Mouse (Mus musculus) splenic B cell, adult 2 months (primary cell): ENCODE data around the gene Zfhx3.

Experiments used
- DNase-seq: peaks from one replicate; pipeline ENCODE4 v3.0.0-alpha.2; 2011; ENCODE audit warnings: low read depth, low spot score
- H3K27me3 ChIP-seq: 2 replicates; pipeline ENCODE4 v1.6.1; 2012; ENCODE audit warnings: mild to moderate bottlenecking, low read length, moderate library complexity, mixed read lengths; ENCODE audit not compliant: control insufficient read depth, poor library complexity, insufficient read depth, severe bottlenecking
- H3K36me3 ChIP-seq: 2 replicates; pipeline ENCODE4 v1.6.1; 2012; ENCODE audit warnings: mild to moderate bottlenecking, low read length, moderate library complexity, mixed read lengths; ENCODE audit not compliant: control insufficient read depth, poor library complexity, insufficient read depth, severe bottlenecking

Gene Zfhx3

GRCm38 (mm10) chr8:108977693-108978361, 1035.4 kb downstream of the Zfhx3 start:
- H3K27me3 ChIP-seq: no peaks in the 10 kb centered on the region
- H3K36me3 ChIP-seq: no peaks in the 10 kb centered on the region
- DNase-seq: no peak

- no peak for DNase-seq
- H3K27me3 ChIP-seq: no peaks in the 10 kb centered on the region
- H3K36me3 ChIP-seq: no peaks in the 10 kb centered on the region
Observed at GRCm38 (mm10) chr8:108978362-108978750, 1035.9 kb downstream of the Zfhx3 start.

- Histone ChIP-seq H3K27me3 (peaks cover 2% of the 10 kb centered on the region; the same call in 1 of the 2 replicates), H3K36me3 (no peaks in the 10 kb centered on the region)
- no peak for DNase-seq
Observed at GRCm38 (mm10) chr8:108984904-108985303, 1042.5 kb downstream of the Zfhx3 start.

- DNase-seq: no peak
- H3K27me3 ChIP-seq: peaks cover 2% of the 10 kb centered on the region; the same call in 1 of the 2 replicates
- no peaks in the 10 kb centered on the region for H3K36me3 ChIP-seq
Observed at GRCm38 (mm10) chr8:108989841-108990240, 1047.4 kb downstream of the Zfhx3 start.

GRCm38 (mm10) chr8:108990537-108990936, 1048.1 kb downstream of the Zfhx3 start:
- H3K27me3 ChIP-seq: peaks cover 2% of the 10 kb centered on the region; the same call in 1 of the 2 replicates
- no peak for DNase-seq
- no peaks in the 10 kb centered on the region for H3K36me3 ChIP-seq

GRCm38 (mm10) chr8:108991395-108991794, 1049.0 kb downstream of the Zfhx3 start:
- Histone ChIP-seq H3K36me3 (no peaks in the 10 kb centered on the region), H3K27me3 (peaks cover 2% of the 10 kb centered on the region; the same call in 1 of the 2 replicates)
- no peak for DNase-seq

- Histone ChIP-seq H3K27me3 (no peaks in the 10 kb centered on the region), H3K36me3 (no peaks in the 10 kb centered on the region)
- no peak for DNase-seq
Observed at GRCm38 (mm10) chr8:108993718-108994117, 1051.3 kb downstream of the Zfhx3 start.

GRCm38 (mm10) chr8:108994187-108994586, 1051.7 kb downstream of the Zfhx3 start:
- DNase-seq: no peak

GRCm38 (mm10) chr8:108994880-108995279, 1052.4 kb downstream of the Zfhx3 start:
- DNase-seq: no peak
- Histone ChIP-seq H3K27me3 (no peaks in the 10 kb centered on the region), H3K36me3 (no peaks in the 10 kb centered on the region)

More at GRCm38 (mm10) chr8:108994187-108994586, 1051.7 kb downstream of the Zfhx3 start:
- no peaks in the 10 kb centered on the region for H3K27me3 ChIP-seq
- H3K36me3 ChIP-seq: no peaks in the 10 kb centered on the region

- H3K36me3 ChIP-seq: no peaks in the 10 kb centered on the region
- no peaks in the 10 kb centered on the region for H3K27me3 ChIP-seq
- DNase-seq: no peak
Observed at GRCm38 (mm10) chr8:108997334-108997733, 1054.9 kb downstream of the Zfhx3 start.

GRCm38 (mm10) chr8:108999297-109000249, 1057.1 kb downstream of the Zfhx3 start:
- Histone ChIP-seq H3K27me3 (no peaks in the 10 kb centered on the region), H3K36me3 (no peaks in the 10 kb centered on the region)
- no peak for DNase-seq

- H3K27me3 ChIP-seq: no peaks in the 10 kb centered on the region
- no peak for DNase-seq
Observed at GRCm38 (mm10) chr8:109001031-109001430, 1058.6 kb downstream of the Zfhx3 start.

GRCm38 (mm10) chr8:109001923-109002322, 1059.5 kb downstream of the Zfhx3 start:
- DNase-seq: no peak
- no peaks in the 10 kb centered on the region for H3K36me3 ChIP-seq

More at GRCm38 (mm10) chr8:109001031-109001430, 1058.6 kb downstream of the Zfhx3 start:
- H3K36me3 ChIP-seq: no peaks in the 10 kb centered on the region

GRCm38 (mm10) chr8:109006986-109007385, 1064.5 kb downstream of the Zfhx3 start:
- Histone ChIP-seq H3K27me3 (no peaks in the 10 kb centered on the region), H3K36me3 (no peaks in the 10 kb centered on the region)
- DNase-seq: no peak

More at GRCm38 (mm10) chr8:109001923-109002322, 1059.5 kb downstream of the Zfhx3 start:
- H3K27me3 ChIP-seq: no peaks in the 10 kb centered on the region
